Mouse (Mus musculus) heart, embryonic 10.5 days (tissue): ENCODE data around the gene Med7. TPM values are rescaled to one million over a fixed set of nuclear protein-coding genes. Genes with fewer than 3 reads are reported as not detected.

ENCODE experiments used
- DNase-seq: peaks from one replicate; pipeline ENCODE4 v3.0.0-alpha.2; 2017; ENCODE audit warnings: low spot score
- H3K27ac ChIP-seq: fragments of 300-500 bp; sonication (generic); 2 replicates; pipeline ENCODE4 v1.5.1; 2016; ENCODE audit warnings: mild to moderate bottlenecking
- H3K27me3 ChIP-seq: fragments of 300-500 bp; sonication (generic); 2 replicates; pipeline ENCODE4 v1.6.1; 2016; ENCODE audit warnings: mild to moderate bottlenecking; ENCODE audit not compliant: poor library complexity, insufficient read depth, severe bottlenecking
- H3K36me3 ChIP-seq: fragments of 300-500 bp; sonication (generic); 2 replicates; pipeline ENCODE4 v1.6.1; 2016; ENCODE audit warnings: mild to moderate bottlenecking, moderate library complexity
- H3K4me1 ChIP-seq: fragments of 300-500 bp; sonication (generic); 2 replicates; pipeline ENCODE4 v1.6.1; 2016; ENCODE audit warnings: mild to moderate bottlenecking
- H3K4me3 ChIP-seq: fragments of 300-500 bp; sonication (generic); 2 replicates; pipeline ENCODE4 v1.5.1; 2016; ENCODE audit warnings: mild to moderate bottlenecking, moderate library complexity
- H3K9me3 ChIP-seq: fragments of 300-500 bp; sonication (generic); 2 replicates; pipeline ENCODE4 v1.6.1; 2016; ENCODE audit warnings: mild to moderate bottlenecking, moderate library complexity
- WGBS: fragments of 180-500 bp; shearing (Covaris S2); methylation state at CpG from one replicate; pipeline ENCODE4 v1.1.7; 2016; 5-methylcytosine and 5-hydroxymethylcytosine counted together
- polyA plus RNA-seq: library from polyadenylated mRNA; unstranded; fragments of >200 nt; fragmentation: Nextera tagmentation; extraction: Ambion mirVana; gene quantifications from 2 replicates; pipeline ENCODE4 v1.2.1, GENCODE M21; 2016

Gene Med7
- polyA plus RNA-seq = 67.5 and 79.6 TPM in 2 replicates

DNA sequence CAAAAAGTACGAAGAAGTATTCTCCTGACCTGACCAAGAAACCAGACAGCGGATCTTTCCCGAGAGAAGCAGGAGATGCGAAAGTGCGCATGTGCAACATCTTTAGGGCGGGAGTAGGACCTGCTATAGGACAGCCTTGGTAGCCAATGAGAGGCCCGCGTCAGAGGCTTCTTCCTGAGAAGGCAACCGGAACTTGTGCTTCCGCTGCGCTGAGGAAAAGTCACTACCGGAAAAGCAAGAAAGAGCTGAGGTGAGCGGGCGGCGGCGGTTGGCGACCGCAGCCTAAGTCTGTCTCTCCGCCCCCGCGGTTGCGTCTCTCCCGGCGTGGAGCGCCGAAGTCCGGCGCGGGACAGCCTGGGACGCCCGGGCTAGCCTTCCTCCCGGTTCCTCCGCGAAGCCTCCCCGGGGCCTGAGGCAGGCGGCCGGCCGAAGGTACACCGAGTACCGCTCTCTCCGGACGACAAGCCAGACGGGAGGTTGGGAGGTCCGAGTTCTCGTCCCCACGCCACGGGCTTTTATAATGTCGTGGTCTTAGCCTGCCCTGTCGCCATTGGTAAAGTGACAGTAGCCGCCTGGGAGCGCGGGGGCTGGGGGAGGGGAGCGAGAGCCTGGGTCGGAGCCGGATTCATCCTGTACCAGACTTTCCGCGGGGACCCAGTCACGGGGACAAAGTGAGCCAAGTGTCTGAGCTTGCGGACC is at the start of gene Med7:
Gene Med7 (plus strand): TSS at position 166 of the 699 bp plus-strand sequence.
- under 1% methylated on average over 58 of the region's 59 CpGs for WGBS
- Histone ChIP-seq H3K4me1 (no peaks in the 10 kb centered on the region), H3K27me3 (no peaks in the 10 kb centered on the region), H3K27ac (peak within 1 kb of the TSS; percentile 99), H3K36me3 (peaks cover 19% of the 10 kb centered on the region), H3K9me3 (no peaks in the 10 kb centered on the region), H3K4me3 (peak within 1 kb of the TSS; percentile 98)
- peak; percentile 99 for DNase-seq

DNA sequence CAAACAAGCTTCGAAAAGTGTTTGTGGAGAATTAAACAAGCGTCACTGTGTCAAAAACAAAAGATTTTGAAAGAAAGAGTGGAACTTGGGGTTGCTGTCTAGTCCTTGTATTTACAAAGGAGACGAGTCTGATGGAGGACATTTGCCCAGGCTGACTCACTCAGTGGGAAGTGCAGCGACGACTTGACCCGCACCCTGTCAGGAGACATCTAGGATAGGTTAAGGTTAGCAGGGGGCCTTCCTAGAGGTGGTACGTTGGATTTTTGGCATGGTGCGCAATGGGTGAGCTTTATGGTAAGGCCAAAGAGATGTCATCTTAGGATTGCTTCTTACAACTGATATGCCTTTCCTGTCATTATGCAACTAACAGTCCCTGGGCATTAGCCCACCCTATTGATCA is 49.7 kb upstream of the Med7 start:
- H3K27ac ChIP-seq = no peak overlapping the region
- no peaks in the 10 kb centered on the region for H3K4me1 ChIP-seq
- H3K4me3 ChIP-seq = no peak overlapping the region
- DNase-seq = peak; percentile 52
- H3K36me3 ChIP-seq = no peaks in the 10 kb centered on the region
- H3K9me3 ChIP-seq = no peaks in the 10 kb centered on the region
- 87% methylated on average over 8 of the region's 8 CpGs for WGBS
- H3K27me3 ChIP-seq = no peaks in the 10 kb centered on the region

DNA sequence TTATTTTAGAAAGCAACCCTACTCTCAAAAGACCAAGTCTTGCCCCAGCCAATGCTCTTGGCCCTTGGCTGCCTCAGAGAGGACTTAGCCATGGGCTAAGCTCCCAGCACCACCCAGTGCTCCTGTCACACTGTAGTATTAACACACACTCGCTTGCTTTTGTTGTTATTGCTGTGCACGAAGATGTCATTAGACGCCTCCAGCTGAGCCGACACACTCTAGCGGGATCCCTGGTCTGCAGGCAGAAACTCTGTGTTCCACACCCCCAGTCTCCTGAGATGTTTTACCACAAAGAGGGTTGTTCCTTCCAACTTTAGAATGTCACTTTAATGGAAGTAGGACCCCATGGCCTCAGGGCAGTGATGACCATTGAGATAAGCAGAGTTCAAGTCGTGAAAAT is 48.3 kb upstream of the Med7 start:
- no peaks in the 10 kb centered on the region for H3K4me1 ChIP-seq
- no peaks in the 10 kb centered on the region for H3K36me3 ChIP-seq
- no peak overlapping the region for H3K4me3 ChIP-seq
- H3K9me3 ChIP-seq = no peaks in the 10 kb centered on the region
- H3K27me3 ChIP-seq = no peaks in the 10 kb centered on the region
- H3K27ac ChIP-seq = no peak overlapping the region
- DNase-seq = peak; percentile 51
- WGBS = 74% methylated on average over 6 of the region's 6 CpGs

DNA sequence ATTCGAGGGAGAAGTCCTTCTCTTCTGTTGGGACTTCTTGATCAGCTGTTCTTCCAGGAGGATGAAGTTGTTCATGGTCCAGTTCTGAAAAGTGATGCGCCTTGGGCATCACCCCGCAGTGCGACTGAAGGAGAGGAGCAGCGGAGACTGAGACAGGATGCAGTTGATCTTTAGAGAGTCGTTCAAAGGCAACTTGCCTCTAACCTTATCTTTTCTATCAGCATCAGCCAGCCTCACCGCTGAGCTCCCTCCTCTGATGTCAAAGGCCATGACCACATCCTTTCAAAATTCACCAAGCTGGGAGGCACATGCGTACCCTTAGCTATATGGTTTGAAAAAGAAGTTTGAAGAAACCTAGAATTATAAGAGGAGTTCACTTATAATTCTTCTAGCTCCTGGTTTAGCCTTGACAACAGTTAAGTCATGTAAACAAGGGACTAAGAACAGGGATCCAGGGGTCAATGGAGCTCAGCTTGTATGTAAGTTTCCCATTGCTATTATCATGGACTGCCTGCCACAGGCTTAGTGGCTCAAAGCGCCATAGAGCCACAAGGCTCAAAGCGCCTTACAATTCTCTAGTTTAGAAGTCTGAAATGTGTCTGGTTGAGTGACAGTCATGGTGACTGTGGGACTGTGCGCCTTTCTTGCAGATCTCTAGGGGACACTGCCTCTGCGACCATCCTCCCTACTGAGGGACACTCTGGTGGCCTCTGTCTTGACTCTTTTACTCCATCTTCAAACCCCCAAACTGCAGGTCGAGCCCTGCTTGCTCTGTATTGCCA is 47.2 kb upstream of the Med7 start, which contains the start of gene Itk:
Gene Itk (minus strand): TSS at position 180 of the 782 bp plus-strand sequence.
- 72% methylated on average over 13 of the region's 13 CpGs for WGBS
- Histone ChIP-seq H3K27ac (no peak within 1 kb of the TSS), H3K9me3 (no peaks in the 10 kb centered on the region), H3K4me1 (no peaks in the 10 kb centered on the region), H3K4me3 (no peak within 1 kb of the TSS), H3K36me3 (no peaks in the 10 kb centered on the region), H3K27me3 (no peaks in the 10 kb centered on the region)
- peak; percentile 66 for DNase-seq

DNA sequence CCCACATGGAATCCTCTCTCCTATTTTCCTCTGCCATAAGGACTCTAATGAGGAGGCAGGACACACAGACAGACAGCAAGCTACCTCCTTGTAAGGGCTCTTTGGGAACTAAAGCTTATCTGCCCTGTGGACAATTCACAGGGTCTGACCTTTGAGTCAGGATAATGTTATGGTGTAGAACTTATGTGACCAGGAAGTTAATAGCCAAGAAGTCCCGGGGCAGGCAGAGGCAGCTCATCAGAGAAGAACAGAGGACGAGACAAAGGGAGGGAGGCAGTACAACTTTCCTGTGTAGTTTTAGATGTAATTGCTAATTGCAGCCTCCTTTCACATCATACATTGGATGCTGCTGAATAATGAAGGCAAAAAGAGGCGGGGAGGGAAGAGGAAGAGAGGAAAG is 46.1 kb upstream of the Med7 start:
- Histone ChIP-seq H3K9me3 (no peaks in the 10 kb centered on the region), H3K4me1 (no peaks in the 10 kb centered on the region), H3K27me3 (no peaks in the 10 kb centered on the region), H3K27ac (no peak overlapping the region), H3K4me3 (no peak overlapping the region), H3K36me3 (no peaks in the 10 kb centered on the region)
- DNase-seq = no peak
- 63% methylated on average over 3 of the region's 3 CpGs for WGBS

DNA sequence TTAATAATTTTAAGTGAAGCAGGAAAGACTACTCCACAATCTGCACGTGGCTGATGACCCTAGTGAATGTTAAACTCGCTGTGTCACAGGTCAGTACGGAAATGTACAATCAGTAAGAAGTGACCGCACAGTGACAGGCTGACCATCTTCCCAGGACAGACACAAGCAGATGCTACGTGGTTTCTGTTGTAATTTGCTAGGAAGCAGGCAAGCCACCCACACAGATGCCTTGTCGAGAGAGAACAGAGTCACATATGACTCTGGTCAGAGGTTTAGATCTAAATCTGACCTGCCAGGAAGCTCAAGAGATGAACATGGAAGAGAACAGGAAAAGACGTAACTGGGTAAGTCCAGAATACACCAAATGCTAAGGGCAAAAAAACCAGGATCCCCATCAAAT is 43.8 kb upstream of the Med7 start:
- Histone ChIP-seq H3K4me3 (no peak overlapping the region), H3K27me3 (no peaks in the 10 kb centered on the region), H3K36me3 (no peaks in the 10 kb centered on the region), H3K9me3 (no peaks in the 10 kb centered on the region), H3K27ac (no peak overlapping the region), H3K4me1 (0 out of 2 replicates have a peak, but pooled peaks cover 4% of the 10 kb centered on the region)
- peak; percentile 25 for DNase-seq
- 77% methylated on average over 7 of the region's 7 CpGs for WGBS

DNA sequence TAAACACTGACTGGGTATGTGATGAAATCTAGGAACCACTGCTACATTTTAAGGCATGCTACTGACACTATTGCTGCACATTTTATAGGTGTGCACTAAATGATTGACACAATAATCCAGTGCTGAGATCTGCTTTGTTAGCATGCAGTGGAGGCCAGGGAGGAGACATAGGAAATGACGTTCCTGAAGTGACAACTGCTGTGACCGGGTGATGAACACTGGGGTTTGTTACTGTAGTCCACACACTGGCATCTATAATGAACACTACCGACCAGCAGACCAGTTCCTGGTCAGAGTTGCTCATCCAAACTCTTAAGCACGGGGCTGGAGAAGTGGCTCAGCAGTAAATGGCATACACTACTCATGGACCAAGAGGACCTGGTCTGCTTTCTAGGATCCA is 43.3 kb upstream of the Med7 start:
- WGBS = 74% methylated on average over 4 of the region's 4 CpGs
- no peaks in the 10 kb centered on the region for H3K27me3 ChIP-seq
- no peak overlapping the region for H3K27ac ChIP-seq
- no peaks in the 10 kb centered on the region for H3K9me3 ChIP-seq
- 0 out of 2 replicates have a peak, but pooled peaks cover 4% of the 10 kb centered on the region for H3K4me1 ChIP-seq
- no peaks in the 10 kb centered on the region for H3K36me3 ChIP-seq
- no peak overlapping the region for H3K4me3 ChIP-seq
- DNase-seq = peak; percentile 38

DNA sequence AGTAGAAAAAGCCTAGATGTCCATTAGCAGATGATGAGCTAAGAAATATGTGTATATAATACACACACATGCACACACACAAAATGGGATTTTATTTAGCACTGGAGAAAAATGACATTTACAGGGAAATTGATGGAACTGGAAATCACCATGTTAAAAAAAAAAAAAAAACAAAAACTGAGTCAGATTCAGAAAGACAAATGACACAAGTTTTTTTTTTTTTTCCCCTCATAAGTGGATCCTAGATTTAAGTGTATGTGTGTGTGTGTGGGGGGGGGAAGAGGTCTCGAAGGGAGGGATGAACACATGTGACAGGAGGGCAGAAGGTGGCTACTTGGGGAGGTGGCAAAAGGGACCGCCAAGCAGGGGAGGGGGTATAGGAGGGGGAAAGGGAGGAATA is 41.6 kb upstream of the Med7 start:
- H3K9me3 ChIP-seq = no peaks in the 10 kb centered on the region
- no peak for DNase-seq
- H3K4me3 ChIP-seq = no peak overlapping the region
- H3K27ac ChIP-seq = no peak overlapping the region
- H3K4me1 ChIP-seq = peaks cover 8% of the 10 kb centered on the region; the same call in 1 of the 2 replicates
- no peaks in the 10 kb centered on the region for H3K36me3 ChIP-seq
- WGBS = 85% methylated on average over 2 of the region's 2 CpGs
- H3K27me3 ChIP-seq = no peaks in the 10 kb centered on the region

DNA sequence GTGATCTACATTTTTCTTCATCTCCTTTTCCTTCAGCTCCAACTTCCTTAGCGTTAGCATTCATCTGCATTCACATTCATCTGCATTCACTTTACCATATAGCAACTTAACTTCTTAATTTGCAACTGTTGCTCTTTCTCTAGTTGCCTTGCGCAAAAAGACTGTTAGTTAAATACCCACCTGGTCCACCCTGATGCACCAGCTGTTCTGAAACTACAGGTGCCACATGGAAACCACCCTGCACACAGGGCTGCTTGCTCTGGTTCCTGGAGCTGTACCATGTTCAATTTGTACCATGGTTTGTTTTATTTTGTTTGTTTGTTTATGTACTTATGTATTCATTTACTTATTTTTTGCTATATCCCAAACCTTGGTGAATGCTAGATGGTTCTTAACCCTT is 41.0 kb upstream of the Med7 start:
- no peaks in the 10 kb centered on the region for H3K9me3 ChIP-seq
- H3K4me3 ChIP-seq = no peak overlapping the region
- 89% methylated on average over 2 of the region's 2 CpGs for WGBS
- no peak overlapping the region for H3K27ac ChIP-seq
- no peaks in the 10 kb centered on the region for H3K36me3 ChIP-seq
- H3K4me1 ChIP-seq = peaks cover 8% of the 10 kb centered on the region; the same call in 1 of the 2 replicates
- no peaks in the 10 kb centered on the region for H3K27me3 ChIP-seq
- no peak for DNase-seq

DNA sequence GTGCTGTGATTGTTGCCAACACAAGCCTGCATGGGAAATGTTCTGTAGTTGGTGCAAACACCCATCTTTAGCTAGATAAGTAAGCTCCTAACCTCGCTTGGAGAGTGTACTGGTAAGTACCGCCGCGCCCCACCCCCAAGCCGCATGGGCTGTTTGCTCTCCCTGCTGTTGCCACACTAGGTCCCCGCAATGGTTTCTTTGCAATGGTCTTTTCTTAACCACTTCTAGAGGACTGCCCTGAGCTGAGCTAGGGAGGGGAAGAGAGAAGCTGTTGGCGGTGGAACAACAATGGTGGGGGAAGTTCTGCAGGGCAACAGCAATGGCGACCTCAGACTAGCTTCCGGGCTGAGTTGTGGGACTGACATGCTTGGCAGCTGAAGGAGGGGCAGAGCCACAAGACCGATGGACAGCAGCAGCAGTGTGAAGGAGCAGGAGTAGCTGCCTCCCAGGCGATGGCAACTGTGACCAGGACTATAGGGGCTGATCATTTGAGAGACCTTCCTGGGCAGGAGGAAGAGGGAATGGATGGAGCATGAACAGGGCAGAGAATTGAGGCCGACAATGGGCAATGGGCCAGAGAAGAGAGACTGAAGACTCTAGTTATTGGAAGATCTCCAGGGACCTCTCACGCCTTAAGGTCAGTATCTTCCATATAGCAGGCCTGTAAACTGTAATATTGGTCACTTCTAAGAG is 40.4 kb upstream of the Med7 start, which contains the start of gene Fam71b:
Gene Fam71b (plus strand): TSS at position 393 of the 693 bp plus-strand sequence.
- Histone ChIP-seq H3K27me3 (no peaks in the 10 kb centered on the region), H3K36me3 (no peaks in the 10 kb centered on the region), H3K4me1 (peaks cover 8% of the 10 kb centered on the region; the same call in 1 of the 2 replicates), H3K27ac (no peak within 1 kb of the TSS), H3K9me3 (no peaks in the 10 kb centered on the region), H3K4me3 (no peak within 1 kb of the TSS)
- DNase-seq = no peak
- WGBS = 72% methylated on average over 13 of the region's 13 CpGs

DNA sequence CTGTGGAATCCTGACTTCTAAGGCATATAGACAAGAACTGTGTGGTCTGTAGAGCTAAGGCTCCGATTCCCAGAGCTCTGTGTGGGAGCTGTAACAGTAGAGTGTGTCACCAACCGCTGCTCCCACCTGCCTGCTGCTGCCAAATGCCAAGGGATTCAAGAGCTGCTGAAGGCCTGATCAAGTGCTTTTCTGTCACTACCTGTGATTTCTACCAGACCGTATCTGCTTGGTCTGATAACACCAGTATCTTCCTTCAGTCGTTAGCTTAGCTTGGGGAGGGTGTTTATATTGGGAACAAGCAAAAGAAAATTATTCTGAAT is 39.9 kb upstream of the Med7 start:
- no peak overlapping the region for H3K4me3 ChIP-seq
- H3K36me3 ChIP-seq = no peaks in the 10 kb centered on the region
- peaks cover 8% of the 10 kb centered on the region; the same call in 1 of the 2 replicates for H3K4me1 ChIP-seq
- 53% methylated on average over 4 of the region's 4 CpGs for WGBS
- DNase-seq = no peak
- no peaks in the 10 kb centered on the region for H3K27me3 ChIP-seq
- H3K9me3 ChIP-seq = no peaks in the 10 kb centered on the region
- no peak overlapping the region for H3K27ac ChIP-seq

DNA sequence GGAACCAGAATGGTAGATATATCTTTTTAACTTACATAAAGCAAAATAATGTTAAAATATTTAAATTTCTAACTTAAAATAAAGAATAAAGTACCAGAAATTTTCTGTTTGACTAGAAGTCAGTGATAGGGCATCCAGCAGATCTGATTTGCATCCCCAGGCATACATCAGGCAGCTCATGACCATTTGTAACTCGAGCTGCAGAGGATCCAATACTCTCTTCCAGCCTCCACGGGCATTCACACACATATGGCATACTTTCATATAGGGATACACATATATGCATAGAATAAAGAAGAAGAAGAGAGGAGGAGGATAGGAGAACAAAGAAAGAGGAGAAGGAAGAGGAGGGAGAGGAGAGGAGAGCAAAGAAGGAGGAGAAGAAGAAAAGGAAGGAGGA is 38.8 kb upstream of the Med7 start:
- WGBS = 68% methylated on average over 2 of the region's 2 CpGs
- H3K27ac ChIP-seq = no peak overlapping the region
- peaks cover 8% of the 10 kb centered on the region; the same call in 1 of the 2 replicates for H3K4me1 ChIP-seq
- no peaks in the 10 kb centered on the region for H3K36me3 ChIP-seq
- H3K27me3 ChIP-seq = no peaks in the 10 kb centered on the region
- no peaks in the 10 kb centered on the region for H3K9me3 ChIP-seq
- H3K4me3 ChIP-seq = no peak overlapping the region
- no peak for DNase-seq

DNA sequence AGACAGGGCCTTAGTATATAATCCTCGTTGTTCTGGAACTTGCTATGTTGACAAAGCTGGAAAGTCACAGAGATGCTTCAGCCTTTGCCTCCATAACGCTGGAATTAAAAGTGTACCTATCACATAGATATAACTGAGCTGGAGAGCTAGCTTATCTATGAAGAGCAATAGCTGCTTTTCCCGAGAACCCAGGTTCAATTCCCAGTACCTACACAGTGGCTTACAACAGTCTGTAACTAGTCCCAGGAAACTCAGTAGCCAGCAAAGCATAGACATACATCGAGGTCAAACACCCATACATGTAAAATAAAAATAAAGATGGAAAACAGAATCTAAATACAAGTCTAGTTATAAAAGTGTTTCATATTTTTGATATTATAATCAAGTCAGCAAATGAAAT is 38.3 kb upstream of the Med7 start:
- Histone ChIP-seq H3K27ac (no peak overlapping the region), H3K4me3 (no peak overlapping the region)

More for the DNA sequence above, 38.3 kb upstream of the Med7 start:
- H3K27me3 ChIP-seq = no peaks in the 10 kb centered on the region
- no peak for DNase-seq
- WGBS = 79% methylated on average over 4 of the region's 4 CpGs
- no peaks in the 10 kb centered on the region for H3K9me3 ChIP-seq
- H3K4me1 ChIP-seq = peaks cover 8% of the 10 kb centered on the region; the same call in 1 of the 2 replicates
- H3K36me3 ChIP-seq = no peaks in the 10 kb centered on the region
